Mouse (Mus musculus): ENCODE measurements around the gene Prss12.

GRCm38 (mm10) chr3:123507663-123508055 is 60.9 kb downstream of the Prss12 start:
- TF ChIP-seq MAFK (IDR thresholded peaks at IDR 0.05; ENCODE audit: insufficient read depth, low read depth, low read length) = no peak
- TF ChIP-seq ZNF384 (IDR thresholded peaks at IDR 0.05; ENCODE audit: low read depth, low read length) = no peak
- TF ChIP-seq HCFC1 (IDR thresholded peaks at IDR 0.05; ENCODE audit: borderline replicate concordance, insufficient read depth, low read length) = no peak

Data from ES-E14 (cell line).